Mouse (Mus musculus) MEL (cell line): ENCODE results near the gene Apopt1.

ENCODE experiments used
- CHD1 ChIP-seq: IDR thresholded peaks from 2 replicates; pipeline ENCODE4 v1.6.1; 2012; ENCODE audit warnings: low read depth, mild to moderate bottlenecking, inconsistent platforms, low read length, improper control_type of control experiment
- CTCF ChIP-seq, 3 experiments: IDR thresholded peaks in 2 of 3; conservative IDR thresholded peaks in 1 of 3; 2 replicates each; pipeline ENCODE4 v1.5.1; 2011 to 2012; ENCODE audit warnings: low read length in 3 of 3, low read depth in 2 of 3, mild to moderate bottlenecking in 2 of 3, improper control_type of control experiment in 1 of 3, inconsistent platforms in 1 of 3, mixed read lengths in 1 of 3, moderate library complexity in 1 of 3; ENCODE audit not compliant: control insufficient read depth in 1 of 3, insufficient read depth in 1 of 3, poor library complexity in 1 of 3, severe bottlenecking in 1 of 3
- MYB ChIP-seq: IDR thresholded peaks from 2 replicates; pipeline ENCODE4 v1.6.1; 2011; ENCODE audit warnings: mild to moderate bottlenecking, low read depth, low read length, improper control_type of control experiment

DNA sequence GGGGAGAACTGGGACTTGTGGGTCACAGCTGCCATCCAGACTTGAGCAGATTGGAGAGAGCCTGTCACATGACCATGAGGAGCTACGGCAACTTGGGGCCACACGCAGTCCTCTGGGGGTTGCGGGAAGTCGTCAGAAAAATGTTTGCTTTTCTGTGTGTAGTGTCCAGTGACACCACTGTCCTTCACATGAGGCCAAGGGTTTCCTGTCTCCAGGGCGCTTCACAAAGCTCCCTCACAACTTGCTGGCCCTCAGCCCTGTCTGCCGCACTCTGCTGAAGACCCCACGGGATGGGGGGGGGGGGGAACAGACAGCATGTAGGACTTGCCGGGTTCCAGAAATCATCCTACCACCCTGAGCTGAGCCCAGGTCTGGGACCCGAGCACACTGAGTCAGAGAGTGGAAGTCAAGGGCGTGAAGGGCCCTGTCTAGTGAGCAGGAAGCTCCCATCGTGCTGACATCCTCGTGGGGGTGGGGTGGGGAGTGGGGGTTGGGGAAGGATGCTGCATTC lies 18.7 kb upstream of the Apopt1 start:
- TF ChIP-seq CHD1 (no peak), CTCF (IDR thresholded peaks at IDR 0.05 in 2 of 3, conservative IDR thresholded peaks at IDR 0.05 in 1 of 3; ENCODE audit: control insufficient read depth in 1 of 3, insufficient read depth in 1 of 3, low read depth in 2 of 3, low read length in 3 of 3, poor library complexity in 1 of 3, severe bottlenecking in 1 of 3) (no peak), MYB (no peak)
